Mouse (Mus musculus): ENCODE measurements around the gene Rrp1. TPM values are rescaled to one million over a fixed set of nuclear protein-coding genes. Genes with fewer than 3 reads are reported as not detected.

Rrp1 gene
- 699 and 728 TPM in 2 replicates for polyA plus RNA-seq (2012; rRNA removed)

DNA sequence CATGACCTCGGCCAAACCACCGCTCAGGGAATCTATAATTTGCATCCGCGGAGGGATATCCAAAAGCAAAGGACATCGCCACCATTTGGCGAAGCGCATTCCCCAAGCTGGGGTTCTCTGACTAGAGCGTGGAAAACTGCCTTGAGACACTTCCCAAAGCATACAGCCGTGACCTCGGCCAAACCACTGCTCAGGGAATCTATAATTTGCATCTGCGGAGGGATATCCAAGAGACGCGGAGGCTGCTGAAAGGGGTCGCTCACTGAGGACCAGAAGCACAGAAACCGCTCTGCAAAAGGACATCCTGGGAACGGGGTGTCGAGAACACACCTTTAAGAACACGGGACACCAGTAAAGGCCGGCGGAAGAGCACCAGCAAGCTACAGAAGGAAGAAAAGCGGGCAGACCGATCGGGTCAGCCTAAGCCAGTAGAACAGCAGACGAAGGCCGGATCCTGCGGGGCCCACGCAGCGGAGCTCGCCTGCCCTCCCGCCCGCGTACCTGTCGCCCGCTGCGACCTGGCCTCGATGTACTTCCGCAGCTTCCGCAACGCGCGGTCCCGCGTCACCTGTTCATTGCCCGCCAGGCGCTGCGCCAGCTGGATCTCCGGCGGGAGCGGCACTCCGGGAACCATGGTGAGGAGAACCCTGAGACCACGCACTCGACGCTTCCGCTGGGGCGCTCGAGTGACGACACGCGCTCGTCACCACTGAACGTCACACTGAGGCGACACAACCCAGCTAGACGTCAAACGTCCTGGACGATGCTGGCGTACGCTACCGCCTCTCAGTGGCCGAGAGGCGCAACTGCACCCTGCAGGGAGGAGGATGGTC is at the start of gene Rrp1:
Rrp1 (minus strand) TSS at position 725 of the 833 bp plus-strand sequence.
- DNase-seq (ENCODE audit: extremely low spot score in 1 of 2, low spot score in 1 of 2), result peak; percentile 93 to 98

DNA sequence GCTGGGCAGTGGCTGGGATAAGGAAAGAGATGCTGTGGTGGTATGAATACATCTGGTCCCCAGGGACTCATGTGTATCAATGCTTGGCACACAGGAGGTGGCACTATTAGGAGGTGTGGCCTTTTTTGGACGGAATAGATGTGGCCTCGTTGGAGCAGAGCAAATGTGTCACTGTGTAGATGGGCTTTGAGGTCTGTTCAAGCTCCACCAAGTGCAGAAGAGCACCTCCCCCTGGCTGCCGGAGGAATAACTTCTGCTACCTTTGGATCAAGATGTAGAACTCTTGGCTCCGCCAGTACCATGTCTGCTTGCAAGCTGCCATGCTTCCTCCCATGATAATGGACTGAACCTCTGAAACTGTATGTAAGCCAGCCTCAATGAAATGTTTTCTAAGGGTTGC is 48.9 kb upstream of the Rrp1 start:
- DNase-seq (ENCODE audit: extremely low spot score in 1 of 2, low spot score in 1 of 2), result no peak

DNA sequence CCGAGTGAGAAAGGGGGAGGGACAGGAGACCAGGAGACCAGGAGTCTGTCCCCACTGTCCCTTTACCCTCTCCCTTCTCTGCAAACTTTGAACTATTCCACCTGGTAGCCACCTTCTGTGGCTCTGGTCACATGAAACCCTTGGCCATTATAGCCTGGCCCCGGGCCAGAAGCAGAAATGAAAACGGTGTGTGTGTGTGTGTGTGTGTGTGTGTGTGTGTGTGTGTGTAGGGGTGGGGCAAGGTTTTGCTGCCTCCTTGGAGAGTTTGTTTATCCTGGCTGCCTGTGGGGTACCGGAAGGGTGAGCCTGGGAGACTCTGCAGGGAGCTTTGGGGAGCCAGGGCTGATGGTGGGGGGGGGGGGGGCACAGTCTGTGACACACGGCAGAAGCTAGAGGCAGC is 47.6 kb upstream of the Rrp1 start:
- no peak for DNase-seq (ENCODE audit: extremely low spot score in 1 of 2, low spot score in 1 of 2)

DNA sequence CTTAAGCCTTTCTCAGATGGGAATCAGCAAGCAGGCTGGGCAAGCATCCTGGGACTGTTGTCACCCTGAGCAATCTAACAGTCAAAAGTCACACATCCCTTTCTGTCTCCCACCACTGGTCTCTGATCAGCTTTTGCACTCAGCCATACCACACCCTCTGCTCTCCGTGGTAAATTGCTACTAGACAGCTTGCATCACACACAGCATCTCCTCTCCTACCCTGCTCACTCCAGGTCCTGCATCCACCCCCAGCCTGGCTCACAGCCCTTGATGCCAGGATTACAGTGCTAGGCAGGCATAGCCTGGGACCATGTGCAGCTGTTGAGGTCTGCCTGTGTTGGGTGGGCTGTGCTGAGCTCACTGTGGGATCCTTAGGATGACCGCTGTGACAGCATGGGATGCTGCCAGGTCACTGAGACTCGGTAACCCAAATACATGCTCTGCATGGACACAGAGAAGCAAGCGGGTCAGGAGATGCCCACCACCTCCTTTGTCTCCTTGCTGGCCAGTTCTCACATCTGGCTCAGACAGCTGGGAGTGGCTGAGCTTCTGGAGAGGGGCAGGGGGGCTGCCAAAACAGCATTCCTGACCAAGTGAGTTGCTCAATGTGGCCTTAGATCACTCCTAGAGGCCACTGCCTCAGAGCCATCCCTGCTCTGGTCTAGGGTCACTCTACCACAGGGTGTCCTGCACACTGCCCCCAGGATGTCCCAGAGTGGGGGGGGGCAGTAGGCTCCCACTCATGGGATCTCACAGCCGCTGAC is 45.7 kb upstream of the Rrp1 start:
- DNase-seq (ENCODE audit: extremely low spot score in 1 of 2, low spot score in 1 of 2), result peak in 1 of 2 experiments; percentile 54

- DNase-seq (ENCODE audit: extremely low spot score in 1 of 2, low spot score in 1 of 2), result peak in 1 of 2 experiments; percentile 63
Measured at GRCm38 (mm10) chr10:78457495-78458347, 44.9 kb upstream of the Rrp1 start.

- DNase-seq (ENCODE audit: extremely low spot score in 1 of 2, low spot score in 1 of 2), result peak in 1 of 2 experiments; percentile 27
Measured at GRCm38 (mm10) chr10:78456696-78457095, 43.9 kb upstream of the Rrp1 start.

DNA sequence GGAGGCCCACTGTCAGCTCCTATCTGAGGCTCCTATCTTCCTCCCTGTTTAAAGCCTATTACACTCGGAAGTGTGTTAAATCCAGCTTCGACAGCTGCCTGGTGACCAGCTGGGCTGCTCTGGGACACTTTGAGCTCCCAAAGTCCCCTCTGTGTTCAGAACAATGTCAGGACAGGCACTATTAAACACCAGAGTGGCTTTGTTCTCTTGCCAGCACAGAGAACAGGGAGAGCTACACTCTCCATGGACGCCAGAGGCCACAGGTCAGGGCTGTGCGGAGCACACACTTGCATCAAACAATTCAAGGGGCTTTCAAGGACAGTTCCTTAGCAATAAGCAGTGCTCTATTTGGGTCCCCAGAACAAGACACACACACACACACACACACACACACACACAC is 39.8 kb upstream of the Rrp1 start:
- DNase-seq (ENCODE audit: extremely low spot score in 1 of 2, low spot score in 1 of 2), result no peak

DNA sequence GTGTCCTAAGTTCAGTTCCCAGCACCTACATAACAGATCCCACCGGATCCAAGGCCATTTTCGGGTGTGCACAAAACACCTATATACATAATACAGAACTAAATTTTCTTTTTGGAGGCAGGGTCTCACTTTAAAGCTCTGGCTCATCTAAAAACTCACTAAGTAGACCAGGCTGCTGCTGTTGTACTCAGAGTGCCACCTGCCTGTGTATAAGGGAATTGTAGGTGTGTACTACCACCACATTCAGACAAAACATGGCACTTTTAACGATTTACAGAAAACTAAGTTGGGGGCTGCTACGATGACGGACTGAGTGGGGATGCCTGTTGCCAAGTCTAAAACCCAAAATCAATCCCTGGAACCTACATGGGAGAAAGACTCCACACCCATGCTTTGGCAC is 37.9 kb upstream of the Rrp1 start:
- no peak for DNase-seq (ENCODE audit: extremely low spot score in 1 of 2, low spot score in 1 of 2)

- no peak for DNase-seq (ENCODE audit: extremely low spot score in 1 of 2, low spot score in 1 of 2)
Measured at GRCm38 (mm10) chr10:78447396-78447795, 34.6 kb upstream of the Rrp1 start.

DNA sequence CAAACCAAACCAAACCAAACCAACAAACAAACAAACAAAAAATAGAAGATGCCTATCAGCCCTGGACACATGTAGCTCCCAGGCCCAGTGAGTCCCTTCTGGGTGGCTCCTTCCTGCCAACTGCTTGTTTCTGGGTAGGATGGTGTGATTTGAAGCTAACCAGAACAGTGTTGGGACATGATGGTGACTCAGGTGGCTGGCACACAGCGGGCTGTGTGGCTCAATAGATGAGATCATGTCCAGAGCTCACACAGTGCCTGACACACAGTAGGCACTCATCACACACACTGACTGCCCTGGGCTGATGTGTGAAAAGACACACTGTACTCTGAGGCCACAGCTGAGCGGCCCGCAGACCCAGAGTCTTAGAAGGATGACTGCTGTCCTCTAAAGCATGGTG is 33.4 kb upstream of the Rrp1 start:
- no peak for DNase-seq (ENCODE audit: extremely low spot score in 1 of 2, low spot score in 1 of 2)

DNA sequence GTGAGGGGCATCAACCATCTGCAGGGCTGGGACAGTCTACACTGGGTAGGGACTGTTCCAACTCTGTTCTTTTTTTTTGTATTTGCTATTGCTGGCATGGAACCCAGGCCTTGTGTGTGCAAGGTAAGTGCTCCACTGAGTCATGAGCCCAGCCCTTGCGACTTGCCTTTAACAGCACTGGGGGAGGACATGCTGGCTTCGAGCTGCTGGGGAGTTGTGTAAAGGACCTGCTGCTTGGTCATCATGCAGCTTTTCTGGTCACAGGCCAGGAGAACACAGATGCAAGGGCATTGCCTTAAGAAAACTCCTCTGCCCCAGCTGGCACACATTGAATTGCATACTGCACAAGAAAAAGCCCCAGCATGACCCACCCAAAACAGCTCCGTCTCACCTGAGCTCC is 29.4 kb upstream of the Rrp1 start:
- DNase-seq (ENCODE audit: extremely low spot score in 1 of 2, low spot score in 1 of 2), result no peak

GRCm38 (mm10) chr10:78441606-78442005 is 28.8 kb upstream of the Rrp1 start:
- DNase-seq (ENCODE audit: extremely low spot score in 1 of 2, low spot score in 1 of 2), result no peak

DNA sequence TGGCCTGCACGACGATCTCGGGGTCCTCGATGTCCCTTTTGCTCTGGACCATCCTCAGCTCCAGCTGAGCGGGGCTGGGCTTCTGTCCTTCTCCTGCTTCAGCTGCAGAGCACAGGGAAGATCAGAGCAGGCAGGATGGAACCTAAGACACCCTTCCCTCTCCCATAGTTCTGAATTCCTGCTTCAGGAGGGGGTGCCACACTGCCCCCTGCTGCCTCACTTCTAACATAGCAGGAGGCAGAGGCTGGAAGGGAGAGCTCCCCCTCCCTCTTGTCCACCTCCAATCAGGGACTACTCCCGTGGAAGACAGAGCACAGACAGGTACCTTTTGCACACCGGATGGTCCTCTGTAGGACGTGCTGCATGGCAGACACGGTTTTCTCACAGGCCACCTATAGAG is 28.0 kb upstream of the Rrp1 start:
- DNase-seq (ENCODE audit: extremely low spot score in 1 of 2, low spot score in 1 of 2), result peak in 1 of 2 experiments; percentile 53

- no peak for DNase-seq (ENCODE audit: extremely low spot score in 1 of 2, low spot score in 1 of 2)
Measured at GRCm38 (mm10) chr10:78439990-78440389, 27.1 kb upstream of the Rrp1 start.

GRCm38 (mm10) chr10:78439550-78439949 is 26.7 kb upstream of the Rrp1 start:
- DNase-seq (ENCODE audit: extremely low spot score in 1 of 2, low spot score in 1 of 2), result no peak

- DNase-seq (ENCODE audit: extremely low spot score in 1 of 2, low spot score in 1 of 2), result peak; percentile 46 to 91
Measured at GRCm38 (mm10) chr10:78438094-78438493, 25.3 kb upstream of the Rrp1 start.

- DNase-seq (ENCODE audit: extremely low spot score in 1 of 2, low spot score in 1 of 2), result no peak
Measured at GRCm38 (mm10) chr10:78432853-78433252, 20.0 kb upstream of the Rrp1 start.

DNA sequence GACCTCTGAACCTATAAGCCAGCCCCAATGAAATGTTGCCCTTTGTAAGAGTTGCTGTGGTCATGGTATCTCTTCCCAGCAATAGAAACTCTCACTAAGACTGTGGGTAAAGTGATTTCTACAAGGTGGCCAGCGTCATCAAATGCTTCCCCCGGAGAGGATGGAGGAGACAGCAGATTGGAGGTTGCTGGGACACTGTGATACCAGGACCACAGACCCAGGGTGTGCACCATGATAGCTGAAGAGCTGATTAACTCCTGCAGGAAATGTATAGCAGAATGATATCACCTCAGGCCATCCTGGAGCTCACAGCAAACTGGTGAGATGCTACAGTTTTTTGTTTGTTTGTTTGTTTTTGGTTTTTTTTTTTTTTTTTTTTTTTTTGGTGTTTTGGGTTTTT is 16.9 kb upstream of the Rrp1 start:
- DNase-seq (ENCODE audit: extremely low spot score in 1 of 2, low spot score in 1 of 2), result no peak

DNA sequence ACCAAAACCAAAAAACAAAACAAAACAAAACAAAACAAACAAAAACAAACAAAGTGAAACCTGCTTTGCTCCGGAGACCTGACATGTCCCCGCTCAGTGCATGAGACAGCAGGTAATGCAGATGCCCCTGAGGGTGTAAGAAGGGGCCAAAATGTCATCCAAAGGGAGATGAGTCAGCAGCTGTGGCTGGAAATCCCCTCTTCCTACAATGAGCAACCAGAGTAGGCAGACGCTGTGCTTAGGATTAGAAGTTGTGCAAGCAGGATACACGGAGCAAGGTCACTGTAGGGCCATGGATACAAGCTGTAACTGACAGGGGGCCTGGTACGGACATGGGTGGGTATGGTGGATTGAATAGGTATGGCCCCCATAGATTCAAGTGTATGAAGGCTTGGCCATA is 16.3 kb upstream of the Rrp1 start:
- no peak for DNase-seq (ENCODE audit: extremely low spot score in 1 of 2, low spot score in 1 of 2)

DNA sequence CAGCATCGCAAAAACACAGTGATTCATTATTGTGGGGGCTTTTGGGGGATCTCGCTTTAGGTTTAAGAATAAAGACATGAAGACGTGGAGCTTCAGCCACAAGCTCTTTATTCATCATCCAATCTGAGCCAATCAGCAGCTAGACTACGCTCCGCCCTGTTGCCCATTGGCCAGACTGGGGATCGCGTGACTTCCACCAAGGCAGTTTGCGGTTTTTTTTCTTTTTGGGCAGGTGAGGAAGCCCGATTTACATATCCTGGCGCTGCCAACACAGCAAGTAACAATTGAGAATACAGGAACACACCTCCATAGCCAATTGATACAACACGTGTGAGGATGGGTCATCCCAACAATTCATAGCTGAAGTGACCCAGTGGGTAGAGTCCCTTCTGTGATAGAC is 15.2 kb upstream of the Rrp1 start:
- DNase-seq (ENCODE audit: extremely low spot score in 1 of 2, low spot score in 1 of 2), result no peak
